Mouse (Mus musculus) brown adipose tissue, adult 24 weeks (tissue): ENCODE data around the gene Zfp820. TPM values are rescaled to one million over a fixed set of nuclear protein-coding genes. Genes with fewer than 3 reads are reported as not detected.
"Not testable (repeated sequence)": the region's sequence is repeated elsewhere in the genome, so short reads cannot be mapped to it uniquely, and the experiment has no call there.

ENCODE experiments used
- H3K27ac ChIP-seq: fragments of 200-500 bp; replicated peaks from 2 replicates; pipeline ENCODE4 v1.5.1; 2012; ENCODE audit warnings: low read depth, mild to moderate bottlenecking, low read length
- H3K4me1 ChIP-seq: fragments of 200-500 bp; 2 replicates; pipeline ENCODE4 v1.6.1; 2012; ENCODE audit warnings: low read length, mixed read lengths; ENCODE audit not compliant: control insufficient read depth, insufficient read depth, insufficient read length
- H3K4me3 ChIP-seq: fragments of 200-500 bp; 2 replicates; pipeline ENCODE4 v1.5.1; 2012; ENCODE audit warnings: low read depth, mild to moderate bottlenecking, low read length, moderate library complexity; ENCODE audit not compliant: insufficient read depth
- polyA plus RNA-seq: library from polyadenylated mRNA; stranded (reverse); fragments of >200 nt; gene quantifications from 2 replicates; pipeline ENCODE4 v1.2.4, GENCODE M21; 2012; ENCODE audit not compliant: missing spikeins, insufficient read depth, insufficient read length

The Zfp820 gene
- 1.4 and 1.6 TPM in 2 replicates for polyA plus RNA-seq

GRCm38 (mm10) chr17:21845545-21846321 lies at the start of gene Zfp820:
TSS of gene Zfp820 (minus strand) at chr17:21845772.
- Histone ChIP-seq H3K4me1 (no peaks in the 10 kb centered on the region), H3K27ac (no peak within 1 kb of the TSS), H3K4me3 (peak within 1 kb of the TSS; percentile 79)

GRCm38 (mm10) chr17:21871256-21871655 lies 25.7 kb upstream of the Zfp820 start:
- H3K4me1 ChIP-seq = no peaks in the 10 kb centered on the region
- no peak overlapping the region for H3K4me3 ChIP-seq
- H3K27ac ChIP-seq = no peak overlapping the region

- H3K4me1 ChIP-seq, H3K27ac ChIP-seq, H3K4me3 ChIP-seq: not testable (repeated sequence)
Observed at GRCm38 (mm10) chr17:21846322-21846582, 680 bp upstream of the Zfp820 start.

GRCm38 (mm10) chr17:21838510-21838909 lies 7.1 kb downstream of the Zfp820 start:
- H3K4me1 ChIP-seq = no peaks in the 10 kb centered on the region
- no peak overlapping the region for H3K27ac ChIP-seq
- no peak overlapping the region for H3K4me3 ChIP-seq

- not testable (repeated sequence) for H3K4me3 ChIP-seq, H3K4me1 ChIP-seq, H3K27ac ChIP-seq
Observed at GRCm38 (mm10) chr17:21801373-21801772, 44.2 kb downstream of the Zfp820 start.

- H3K27ac ChIP-seq = no peak overlapping the region
- H3K4me3 ChIP-seq = no peak overlapping the region
- H3K4me1 ChIP-seq = no peaks in the 10 kb centered on the region
Observed at GRCm38 (mm10) chr17:21792256-21792655, 53.3 kb downstream of the Zfp820 start.

- H3K4me3 ChIP-seq = no peak overlapping the region
- H3K4me1 ChIP-seq = no peaks in the 10 kb centered on the region
- no peak overlapping the region for H3K27ac ChIP-seq
Observed at GRCm38 (mm10) chr17:21770336-21770735, 75.2 kb downstream of the Zfp820 start.

Other genes starting within 250 kb of the Zfp820 start
- 2.8 and 3.3 TPM in 2 replicates for gene Zfp983, start 195.1 kb downstream of the Zfp820 start, polyA plus RNA-seq
- gene Gm10226, start 153.9 kb downstream of the Zfp820 start, polyA plus RNA-seq = 6.9 and 11.4 TPM in 2 replicates
- 2.9 and 3.3 TPM in 2 replicates for gene Zfp760, start 138.0 kb downstream of the Zfp820 start, polyA plus RNA-seq
- gene Zfp229, start 115.0 kb downstream of the Zfp820 start, polyA plus RNA-seq = 5.0 and 5.9 TPM in 2 replicates
- gene Zfp995, start 64.2 kb upstream of the Zfp820 start, polyA plus RNA-seq = 1.2 and 2.1 TPM in 2 replicates
- gene Zfp942, start 116.7 kb upstream of the Zfp820 start, polyA plus RNA-seq = 5.2 and 5.5 TPM in 2 replicates
- 15.5 and 19.4 TPM in 2 replicates for gene Zfp943, start 116.8 kb upstream of the Zfp820 start, polyA plus RNA-seq